Mouse (Mus musculus) c-Kit-positive CD71-negative TER-119-negative erythroid progenitor cells, embryonic 14.5 days (primary cell): ENCODE measurements around the gene Nubp2.

Experiments
- DNase-seq: peaks from one replicate; pipeline ENCODE4 v3.0.0-alpha.2; 2013; ENCODE audit warnings: low read depth

The Nubp2 gene

GRCm38 (mm10) chr17:24894061-24894994 lies 8.2 kb upstream of the Nubp2 start:
- no peak for DNase-seq

GRCm38 (mm10) chr17:24893276-24893675 lies 7.1 kb upstream of the Nubp2 start:
- DNase-seq = no peak

DNA sequence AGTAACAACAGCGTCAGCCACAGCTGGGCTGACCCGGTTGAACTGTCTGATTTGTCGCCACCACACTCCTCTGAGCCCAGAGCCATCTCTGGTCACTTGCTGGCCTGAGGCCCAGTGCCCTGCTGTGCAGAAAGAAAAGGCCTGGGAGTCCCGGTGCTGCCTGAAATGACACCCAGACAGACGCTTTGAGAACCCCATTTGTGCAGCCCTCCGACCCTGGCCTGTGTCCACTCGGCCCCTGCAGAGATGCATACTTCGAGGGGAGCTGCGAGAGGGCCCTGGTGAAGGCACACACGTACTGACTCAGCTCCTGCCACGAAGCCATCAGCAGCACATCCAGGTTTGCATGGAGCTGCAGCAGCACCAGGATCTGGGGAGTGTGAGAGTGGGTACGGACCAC lies 6.6 kb upstream of the Nubp2 start:
- no peak for DNase-seq

GRCm38 (mm10) chr17:24891321-24891720 lies 5.2 kb upstream of the Nubp2 start:
- no peak for DNase-seq

GRCm38 (mm10) chr17:24890151-24891092 lies 4.3 kb upstream of the Nubp2 start:
- DNase-seq = no peak

DNA sequence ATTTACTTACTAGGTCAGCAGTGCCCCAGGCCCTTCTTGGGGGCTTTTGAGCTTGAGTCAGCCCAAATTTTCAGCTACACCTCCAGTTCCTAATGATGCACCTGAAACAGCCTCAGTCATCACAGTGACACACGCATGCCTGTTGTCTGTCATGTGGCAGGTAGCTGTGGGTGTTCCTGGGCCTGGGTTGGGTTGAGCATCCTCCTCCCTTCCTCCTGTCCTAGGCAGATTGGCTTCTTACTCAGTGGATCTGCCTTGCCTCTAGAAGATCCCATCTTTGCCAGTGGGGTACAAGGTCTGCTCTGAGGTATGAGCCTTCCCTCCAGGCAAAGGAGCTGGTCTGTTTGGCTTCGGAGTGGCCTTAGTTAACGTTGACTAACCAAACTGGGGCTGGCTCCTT lies 2.7 kb upstream of the Nubp2 start:
- DNase-seq = no peak

DNA sequence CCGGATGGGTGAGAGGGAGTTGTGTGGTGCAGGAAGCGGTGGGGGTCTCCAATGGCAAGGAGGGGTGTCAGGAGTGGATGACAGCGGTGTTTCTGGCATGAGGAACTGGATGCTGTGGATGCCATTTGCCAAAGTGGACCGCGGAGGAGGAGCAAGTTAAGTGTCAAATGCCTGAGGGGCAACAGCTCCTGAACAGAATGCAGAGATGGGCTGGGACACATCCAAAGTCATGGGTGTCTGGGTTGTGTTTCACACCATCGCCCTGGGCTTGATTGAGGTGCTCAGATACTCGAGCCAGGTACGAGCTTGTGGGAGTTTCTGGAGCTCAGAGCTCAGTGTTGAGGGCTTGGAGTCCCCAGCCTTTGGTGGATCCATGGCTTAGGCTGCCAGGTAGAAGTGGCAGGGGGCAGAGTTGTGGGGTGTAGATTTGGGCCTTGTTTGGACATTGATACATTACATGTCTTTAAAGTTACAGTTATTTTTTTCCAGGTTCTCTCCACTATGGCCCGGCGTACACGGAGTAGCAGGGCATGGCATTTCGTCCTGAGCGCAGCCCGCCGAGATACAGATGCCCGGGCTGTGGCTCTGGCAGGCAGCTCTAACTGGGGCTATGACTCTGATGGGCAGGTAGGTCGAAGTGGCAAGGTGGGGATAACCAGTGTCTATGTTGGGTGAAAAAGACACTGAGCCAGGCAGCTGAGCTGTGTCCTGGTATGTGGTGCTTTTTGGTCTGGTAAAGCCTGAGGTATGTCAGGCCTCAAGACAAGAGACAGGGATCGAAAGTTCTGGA lies 1.3 kb upstream of the Nubp2 start:
- DNase-seq = peak; percentile 13

GRCm38 (mm10) chr17:24886932-24887271 lies 753 bp upstream of the Nubp2 start:
- DNase-seq = peak; percentile 16

DNA sequence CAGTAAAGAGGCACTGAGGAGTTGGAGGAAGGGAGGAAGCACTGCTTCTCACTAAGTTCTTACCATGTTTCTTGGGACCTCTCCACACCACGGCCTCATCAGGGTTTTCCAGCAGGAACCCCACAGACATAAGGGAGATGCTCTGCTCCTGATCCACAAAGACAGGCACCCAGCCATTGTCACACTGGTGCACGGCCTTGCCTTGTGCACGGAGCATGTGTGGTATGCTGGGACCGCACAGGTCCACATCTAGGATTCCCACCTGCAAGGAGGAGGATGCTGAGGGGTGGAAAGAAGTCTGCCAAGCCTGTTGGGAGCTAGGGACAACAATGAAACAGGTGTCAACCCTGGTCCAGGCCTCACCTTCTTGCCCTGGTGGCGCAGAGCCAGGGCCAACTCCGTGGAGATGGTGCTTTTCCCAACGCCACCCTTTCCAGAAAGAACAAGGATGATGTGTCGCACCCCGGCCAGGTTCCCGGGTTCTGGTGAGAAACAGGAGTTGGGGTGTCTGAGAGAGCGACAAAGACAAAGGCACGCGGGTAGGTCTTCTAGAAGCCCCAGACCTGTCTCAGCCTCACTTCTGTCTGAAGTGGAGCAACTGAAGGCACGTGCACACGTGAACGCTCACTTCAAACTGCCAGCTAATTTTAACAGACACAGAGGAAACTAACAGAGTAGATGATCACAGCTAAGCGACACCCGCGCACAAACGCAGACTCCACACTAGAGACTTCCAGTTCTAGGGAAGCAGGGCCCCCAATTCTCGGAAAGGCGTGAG lies 604 bp downstream of the Nubp2 start:
- no peak for DNase-seq

- no peak for DNase-seq
Measured at GRCm38 (mm10) chr17:24884391-24884790, 1.8 kb downstream of the Nubp2 start.

DNA sequence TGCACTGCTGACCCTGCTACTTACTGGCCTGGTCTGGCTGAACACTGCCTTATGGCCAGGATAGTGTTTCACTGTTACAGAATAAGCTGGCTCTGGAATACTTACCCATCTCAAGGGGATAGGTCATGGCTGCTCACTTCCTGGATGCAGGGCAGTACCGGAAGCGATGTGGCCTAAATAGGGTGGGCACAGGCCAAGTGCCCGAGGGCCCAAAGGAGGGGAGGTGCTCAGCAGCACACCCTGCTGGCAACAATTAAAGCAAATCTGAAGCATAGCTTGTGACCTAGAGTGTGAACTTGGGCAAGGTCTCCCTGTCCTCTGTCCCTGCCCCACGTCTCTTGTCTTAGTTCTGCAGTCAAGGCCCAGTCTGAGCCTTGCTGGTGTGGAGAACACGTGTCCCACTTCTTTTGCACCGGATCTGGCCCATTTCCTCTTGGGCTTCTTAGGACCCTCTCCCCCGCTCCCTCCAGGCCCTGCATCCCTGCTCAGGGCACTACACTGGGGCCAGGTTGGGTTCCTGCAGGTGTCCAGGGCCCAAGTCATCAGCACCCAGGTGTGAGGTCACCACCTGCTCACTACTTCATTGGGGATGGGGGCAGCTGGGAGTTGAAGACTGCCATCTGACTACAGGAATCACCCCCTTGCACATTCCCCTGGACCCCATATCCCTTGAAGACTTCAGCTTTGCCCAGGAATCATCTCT lies 4.3 kb downstream of the Nubp2 start:
- peak; percentile 62 for DNase-seq

- DNase-seq = no peak
Measured at GRCm38 (mm10) chr17:24878531-24878930, 7.6 kb downstream of the Nubp2 start.

DNA sequence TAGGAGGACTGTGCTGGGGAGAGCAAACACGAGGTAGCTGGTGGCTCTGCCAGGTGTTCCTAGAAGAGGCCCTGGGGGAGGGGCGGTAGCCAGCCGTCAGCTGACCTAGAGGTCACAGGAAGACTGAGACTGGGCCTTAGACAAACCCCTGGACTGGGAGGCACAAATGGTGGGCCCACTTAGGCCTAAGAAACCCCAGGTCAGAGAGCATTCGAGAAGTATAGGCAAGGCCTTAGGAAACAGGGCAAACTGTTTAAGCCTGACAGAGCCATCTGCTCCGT lies 8.1 kb downstream of the Nubp2 start:
- DNase-seq = no peak

DNA sequence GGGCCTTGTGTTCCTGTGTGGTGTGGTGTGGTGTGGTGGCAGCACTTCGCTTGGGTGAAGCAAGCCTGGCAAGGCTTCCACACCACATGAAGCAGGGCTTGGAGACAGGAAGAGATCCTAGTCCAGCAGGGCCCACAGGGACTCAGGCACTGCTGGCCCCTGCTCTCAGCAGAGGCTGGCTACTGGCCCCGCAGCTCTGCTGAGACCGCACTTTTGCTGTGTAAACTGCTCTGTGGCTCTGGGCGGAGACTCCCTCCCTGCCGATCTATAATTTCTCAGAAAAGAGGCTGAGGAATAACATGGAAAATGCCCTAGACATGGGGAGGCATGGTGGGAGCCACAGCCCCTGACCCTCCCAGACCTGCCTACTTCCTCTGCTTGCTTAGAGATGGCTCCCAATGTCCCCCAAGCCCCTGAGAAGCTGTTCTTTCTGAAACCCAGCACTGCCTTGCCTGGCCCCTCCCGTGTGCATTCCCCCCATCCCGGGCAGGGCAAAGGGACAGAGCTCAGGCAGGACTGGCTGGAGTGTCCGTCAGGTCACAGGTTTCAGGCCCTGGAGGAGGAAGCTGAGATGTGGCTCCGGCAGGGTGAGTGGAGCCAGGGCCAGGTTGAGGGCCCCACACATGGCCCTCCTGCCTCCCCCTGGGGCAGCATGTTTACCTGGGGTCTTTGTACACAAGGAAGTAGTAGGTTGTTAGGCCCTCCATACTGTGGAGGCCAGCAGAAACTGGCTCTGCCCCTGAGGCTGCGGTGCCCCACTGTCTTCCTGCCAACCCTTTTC lies 8.6 kb downstream of the Nubp2 start:
- DNase-seq = no peak

GRCm38 (mm10) chr17:24874989-24875388 lies 11.2 kb downstream of the Nubp2 start:
- no peak for DNase-seq

DNA sequence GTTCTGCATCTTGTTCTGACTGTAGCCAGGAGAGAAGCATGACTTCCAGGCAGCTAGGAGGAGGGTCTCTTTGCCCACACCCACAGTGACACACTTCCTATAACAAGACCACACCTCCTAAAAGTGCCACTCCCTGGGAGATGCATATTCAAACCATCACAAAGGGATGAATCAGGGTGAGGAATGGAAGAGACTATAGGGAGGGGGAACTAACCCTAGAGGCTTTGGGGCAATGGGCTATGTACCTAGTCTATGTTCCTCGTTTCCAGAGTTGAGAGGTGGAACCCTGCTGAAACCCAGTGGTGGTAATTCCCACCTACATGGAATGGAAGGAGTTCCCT lies 11.8 kb downstream of the Nubp2 start:
- no peak for DNase-seq

DNA sequence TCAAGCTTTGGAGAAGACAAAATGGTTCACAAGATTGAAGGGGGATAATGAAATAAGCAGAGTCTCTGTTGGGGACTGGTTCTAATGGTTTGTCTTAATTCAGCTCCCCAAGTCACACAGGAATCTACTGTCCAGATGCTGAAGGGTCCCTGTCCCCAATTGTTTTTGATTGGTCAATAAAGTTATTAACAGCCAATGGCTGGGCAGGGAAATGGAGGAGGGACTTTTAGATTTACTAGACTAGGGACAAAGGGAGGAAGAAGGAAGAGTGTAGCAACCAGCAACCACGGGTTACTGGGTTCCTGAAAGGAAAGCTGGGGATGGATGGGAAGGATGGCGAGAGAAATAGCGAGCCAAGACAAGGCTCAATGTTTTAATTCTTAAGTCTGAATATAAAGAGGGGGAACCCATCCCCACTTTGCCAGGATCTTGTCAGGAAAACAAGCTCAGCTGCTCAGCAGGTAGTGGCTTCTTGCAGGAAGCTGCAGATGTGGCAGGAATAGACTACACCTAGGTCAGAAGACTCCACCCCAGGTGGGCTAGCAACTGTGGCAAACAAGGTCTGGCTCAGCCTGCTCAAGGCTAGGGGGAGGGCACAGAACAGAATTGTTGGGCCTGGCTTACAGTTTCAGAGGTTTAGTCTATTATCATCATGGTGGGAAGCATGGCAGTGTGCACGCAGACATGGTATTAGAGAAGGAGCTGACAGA lies 12.3 kb downstream of the Nubp2 start:
- DNase-seq = no peak

DNA sequence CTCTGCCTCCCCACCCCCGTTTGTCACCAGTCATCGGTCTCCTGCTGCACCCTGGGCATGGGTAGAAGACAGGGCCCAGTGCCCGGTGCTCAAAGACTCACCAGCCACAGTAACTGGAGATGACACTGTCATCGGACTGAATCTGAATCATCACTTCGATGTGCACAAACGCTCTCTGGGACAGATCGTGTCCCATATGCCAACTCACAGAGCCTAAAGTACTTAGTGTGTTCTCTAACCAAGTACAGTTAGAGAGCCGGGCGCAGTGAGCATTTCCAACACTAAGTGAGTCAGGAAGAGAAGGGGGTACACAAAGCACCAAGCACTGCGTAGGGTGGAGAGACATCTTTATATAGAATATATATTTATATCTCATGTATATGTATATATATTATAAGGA lies 18.2 kb downstream of the Nubp2 start:
- no peak for DNase-seq

DNA sequence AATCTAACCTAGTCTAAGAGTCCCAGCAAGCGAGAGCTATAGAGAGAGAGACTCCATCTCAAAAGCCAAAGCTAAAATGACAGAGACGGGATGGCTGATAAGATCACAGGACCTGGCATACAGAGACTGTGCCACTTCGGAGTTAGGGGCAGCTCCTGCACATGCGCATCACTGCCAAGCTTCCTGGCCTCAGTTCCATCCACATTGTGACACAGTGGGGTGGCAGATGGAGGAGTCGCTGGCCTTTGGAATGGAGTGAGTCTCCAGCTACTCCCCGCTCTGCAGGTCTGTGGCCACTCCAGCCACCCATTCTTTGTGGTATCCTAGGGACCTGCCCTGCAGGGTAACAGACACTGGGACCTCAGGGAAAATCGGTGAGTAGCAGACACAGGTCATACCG lies 20.4 kb downstream of the Nubp2 start, which contains the start of gene Igfals:
Gene Igfals (plus strand): TSS at position 222 of the 400 bp plus-strand sequence.
- DNase-seq = no peak

GRCm38 (mm10) chr17:24861785-24862184 lies 24.4 kb downstream of the Nubp2 start:
- no peak for DNase-seq
